Mouse (Mus musculus): ENCODE measurements at regions not wholly inside any gene's neighbourhood (a gene's known extent, or its start where the extent isn't known, plus 50 kb on each side); places are given as distances from the start of the nearest gene placed in this dataset.

- no peaks in the 10 kb centered on the region for H3K36me3 ChIP-seq (ENCODE audit: control insufficient read depth, insufficient read depth, low read length, poor library complexity, severe bottlenecking)
- no peaks in the 10 kb centered on the region for H3K27me3 ChIP-seq (ENCODE audit: control insufficient read depth, insufficient read depth, low read length, poor library complexity, severe bottlenecking)
- DNase-seq (ENCODE audit: low read depth, low spot score) = no peak
Measured at GRCm38 (mm10) chr11:114331579-114332150, 264.8 kb upstream of the Sdk2 start.

- no peaks in the 10 kb centered on the region for H3K27me3 ChIP-seq (ENCODE audit: control insufficient read depth, insufficient read depth, low read length, poor library complexity, severe bottlenecking)
- no peak for DNase-seq (ENCODE audit: low read depth, low spot score)
- H3K36me3 ChIP-seq (ENCODE audit: control insufficient read depth, insufficient read depth, low read length, poor library complexity, severe bottlenecking) = no peaks in the 10 kb centered on the region
Measured at GRCm38 (mm10) chr11:114330316-114330715, 263.5 kb upstream of the Sdk2 start.

GRCm38 (mm10) chr11:114322627-114323026, 255.8 kb upstream of the Sdk2 start:
- Histone ChIP-seq H3K27me3 (ENCODE audit: control insufficient read depth, insufficient read depth, low read length, poor library complexity, severe bottlenecking) (no peaks in the 10 kb centered on the region), H3K36me3 (ENCODE audit: control insufficient read depth, insufficient read depth, low read length, poor library complexity, severe bottlenecking) (no peaks in the 10 kb centered on the region)
- DNase-seq (ENCODE audit: low read depth, low spot score) = no peak

GRCm38 (mm10) chr11:114321974-114322373, 255.1 kb upstream of the Sdk2 start:
- Histone ChIP-seq H3K27me3 (ENCODE audit: control insufficient read depth, insufficient read depth, low read length, poor library complexity, severe bottlenecking) (no peaks in the 10 kb centered on the region), H3K36me3 (ENCODE audit: control insufficient read depth, insufficient read depth, low read length, poor library complexity, severe bottlenecking) (no peaks in the 10 kb centered on the region)
- no peak for DNase-seq (ENCODE audit: low read depth, low spot score)

GRCm38 (mm10) chr11:114321527-114321926, 254.7 kb upstream of the Sdk2 start:
- Histone ChIP-seq H3K27me3 (ENCODE audit: control insufficient read depth, insufficient read depth, low read length, poor library complexity, severe bottlenecking) (no peaks in the 10 kb centered on the region), H3K36me3 (ENCODE audit: control insufficient read depth, insufficient read depth, low read length, poor library complexity, severe bottlenecking) (no peaks in the 10 kb centered on the region)
- DNase-seq (ENCODE audit: low read depth, low spot score) = no peak

- DNase-seq (ENCODE audit: low read depth, low spot score) = peak; percentile 32
- Histone ChIP-seq H3K27me3 (ENCODE audit: control insufficient read depth, insufficient read depth, low read length, poor library complexity, severe bottlenecking) (no peaks in the 10 kb centered on the region), H3K36me3 (ENCODE audit: control insufficient read depth, insufficient read depth, low read length, poor library complexity, severe bottlenecking) (no peaks in the 10 kb centered on the region)
Measured at GRCm38 (mm10) chr11:114315274-114315673, 248.4 kb upstream of the Sdk2 start.

GRCm38 (mm10) chr11:114313652-114314051, 246.8 kb upstream of the Sdk2 start:
- DNase-seq (ENCODE audit: low read depth, low spot score) = no peak
- no peaks in the 10 kb centered on the region for H3K36me3 ChIP-seq (ENCODE audit: control insufficient read depth, insufficient read depth, low read length, poor library complexity, severe bottlenecking)
- no peaks in the 10 kb centered on the region for H3K27me3 ChIP-seq (ENCODE audit: control insufficient read depth, insufficient read depth, low read length, poor library complexity, severe bottlenecking)

- Histone ChIP-seq H3K27me3 (ENCODE audit: control insufficient read depth, insufficient read depth, low read length, poor library complexity, severe bottlenecking) (no peaks in the 10 kb centered on the region), H3K36me3 (ENCODE audit: control insufficient read depth, insufficient read depth, low read length, poor library complexity, severe bottlenecking) (no peaks in the 10 kb centered on the region)
- DNase-seq (ENCODE audit: low read depth, low spot score) = no peak
Measured at GRCm38 (mm10) chr11:114311640-114312039, 244.8 kb upstream of the Sdk2 start.

GRCm38 (mm10) chr11:114303636-114304354, 236.9 kb upstream of the Sdk2 start:
- Histone ChIP-seq H3K36me3 (ENCODE audit: control insufficient read depth, insufficient read depth, low read length, poor library complexity, severe bottlenecking) (no peaks in the 10 kb centered on the region), H3K27me3 (ENCODE audit: control insufficient read depth, insufficient read depth, low read length, poor library complexity, severe bottlenecking) (no peaks in the 10 kb centered on the region)
- DNase-seq (ENCODE audit: low read depth, low spot score) = no peak

GRCm38 (mm10) chr11:114300611-114301319, 233.9 kb upstream of the Sdk2 start:
- DNase-seq (ENCODE audit: low read depth, low spot score) = no peak
- Histone ChIP-seq H3K27me3 (ENCODE audit: control insufficient read depth, insufficient read depth, low read length, poor library complexity, severe bottlenecking) (no peaks in the 10 kb centered on the region), H3K36me3 (ENCODE audit: control insufficient read depth, insufficient read depth, low read length, poor library complexity, severe bottlenecking) (no peaks in the 10 kb centered on the region)

- Histone ChIP-seq H3K27me3 (ENCODE audit: control insufficient read depth, insufficient read depth, low read length, poor library complexity, severe bottlenecking) (no peaks in the 10 kb centered on the region), H3K36me3 (ENCODE audit: control insufficient read depth, insufficient read depth, low read length, poor library complexity, severe bottlenecking) (no peaks in the 10 kb centered on the region)
- DNase-seq (ENCODE audit: low read depth, low spot score) = no peak
Measured at GRCm38 (mm10) chr11:114296816-114297334, 230.0 kb upstream of the Sdk2 start.

GRCm38 (mm10) chr11:114294511-114295250, 227.8 kb upstream of the Sdk2 start:
- H3K27me3 ChIP-seq (ENCODE audit: control insufficient read depth, insufficient read depth, low read length, poor library complexity, severe bottlenecking) = no peaks in the 10 kb centered on the region
- H3K36me3 ChIP-seq (ENCODE audit: control insufficient read depth, insufficient read depth, low read length, poor library complexity, severe bottlenecking) = no peaks in the 10 kb centered on the region
- no peak for DNase-seq (ENCODE audit: low read depth, low spot score)

- Histone ChIP-seq H3K36me3 (ENCODE audit: control insufficient read depth, insufficient read depth, low read length, poor library complexity, severe bottlenecking) (no peaks in the 10 kb centered on the region), H3K27me3 (ENCODE audit: control insufficient read depth, insufficient read depth, low read length, poor library complexity, severe bottlenecking) (no peaks in the 10 kb centered on the region)
- no peak for DNase-seq (ENCODE audit: low read depth, low spot score)
Measured at GRCm38 (mm10) chr11:114291258-114291657, 224.4 kb upstream of the Sdk2 start.

GRCm38 (mm10) chr11:114289946-114290345, 223.1 kb upstream of the Sdk2 start:
- no peaks in the 10 kb centered on the region for H3K36me3 ChIP-seq (ENCODE audit: control insufficient read depth, insufficient read depth, low read length, poor library complexity, severe bottlenecking)
- no peak for DNase-seq (ENCODE audit: low read depth, low spot score)
- no peaks in the 10 kb centered on the region for H3K27me3 ChIP-seq (ENCODE audit: control insufficient read depth, insufficient read depth, low read length, poor library complexity, severe bottlenecking)

All from splenic B cell, adult 2 months (primary cell).